Mouse (Mus musculus): ENCODE measurements at regions not wholly inside any gene's neighbourhood (a gene's known extent, or its start where the extent isn't known, plus 50 kb on each side); places are given as distances from the start of the nearest gene placed in this dataset.

DNA sequence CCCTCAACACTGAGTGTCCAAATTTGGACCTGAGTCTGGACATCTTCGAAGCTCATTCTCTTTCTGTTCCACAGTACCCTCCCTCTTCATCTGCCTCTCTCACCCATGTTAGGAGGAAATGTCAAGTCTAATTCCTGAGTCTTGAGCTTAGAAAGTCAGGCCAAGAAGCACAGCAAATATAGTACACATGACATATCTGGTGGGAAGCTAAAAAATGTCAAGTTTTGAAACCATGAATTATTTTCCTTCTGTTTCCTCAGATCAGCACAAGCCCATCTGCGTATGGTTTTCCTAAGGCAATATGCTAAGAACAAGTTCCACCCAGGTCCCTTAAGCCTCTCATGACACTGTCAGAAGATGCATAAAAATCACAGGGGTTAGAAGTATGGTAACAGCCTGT, 553.6 kb upstream of the Cdh11 start:
- TF ChIP-seq CTCF (IDR thresholded peaks at IDR 0.05; ENCODE audit: low read depth, low read length), result no peak
- no peak for TF ChIP-seq POLR2A (IDR thresholded peaks at IDR 0.05; ENCODE audit: extremely low read depth, insufficient read depth, low read length)
